Mouse (Mus musculus): ENCODE results near the gene Sh3rf3. TPM values are rescaled to one million over a fixed set of nuclear protein-coding genes. Genes with fewer than 3 reads are reported as not detected.
"Not testable (repeated sequence)": the region's sequence is repeated elsewhere in the genome, so short reads cannot be mapped to it uniquely, and the experiment has no call there.

Sh3rf3 gene
- polyA plus RNA-seq, 1 experiment = 0.95 TPM

GRCm38 (mm10) chr10:59072827-59073226, 259.7 kb downstream of the Sh3rf3 start:
- no peak overlapping the region for H3K27ac ChIP-seq (replicated peaks; ENCODE audit: low read depth, low read length)
- no peak overlapping the region for H3K4me3 ChIP-seq (ENCODE audit: insufficient read depth, low read depth, low read length)
- H3K4me1 ChIP-seq (ENCODE audit: control insufficient read depth, insufficient read depth, insufficient read length, low read length) = no peaks in the 10 kb centered on the region

- Histone ChIP-seq H3K4me1 (ENCODE audit: control insufficient read depth, insufficient read depth, insufficient read length, low read length) (no peaks in the 10 kb centered on the region), H3K27ac (replicated peaks; ENCODE audit: low read depth, low read length) (no peak overlapping the region), H3K4me3 (ENCODE audit: insufficient read depth, low read depth, low read length) (no peak overlapping the region)
Observed at GRCm38 (mm10) chr10:59076681-59077080, 263.5 kb downstream of the Sh3rf3 start.

GRCm38 (mm10) chr10:59077909-59078308, 264.8 kb downstream of the Sh3rf3 start:
- Histone ChIP-seq H3K4me1 (ENCODE audit: control insufficient read depth, insufficient read depth, insufficient read length, low read length) (no peaks in the 10 kb centered on the region), H3K4me3 (ENCODE audit: insufficient read depth, low read depth, low read length) (no peak overlapping the region), H3K27ac (replicated peaks; ENCODE audit: low read depth, low read length) (no peak overlapping the region)

- Histone ChIP-seq H3K27ac (replicated peaks; ENCODE audit: low read depth, low read length) (no peak overlapping the region), H3K4me3 (ENCODE audit: insufficient read depth, low read depth, low read length) (no peak overlapping the region), H3K4me1 (ENCODE audit: control insufficient read depth, insufficient read depth, insufficient read length, low read length) (no peaks in the 10 kb centered on the region)
Observed at GRCm38 (mm10) chr10:59085604-59086003, 272.4 kb downstream of the Sh3rf3 start.

GRCm38 (mm10) chr10:59086578-59086977, 273.4 kb downstream of the Sh3rf3 start:
- Histone ChIP-seq H3K4me3 (ENCODE audit: insufficient read depth, low read depth, low read length) (no peak overlapping the region), H3K27ac (replicated peaks; ENCODE audit: low read depth, low read length) (no peak overlapping the region), H3K4me1 (ENCODE audit: control insufficient read depth, insufficient read depth, insufficient read length, low read length) (no peaks in the 10 kb centered on the region)

GRCm38 (mm10) chr10:59089861-59090621, 276.9 kb downstream of the Sh3rf3 start:
- Histone ChIP-seq H3K4me1 (ENCODE audit: control insufficient read depth, insufficient read depth, insufficient read length, low read length) (no peaks in the 10 kb centered on the region), H3K27ac (replicated peaks; ENCODE audit: low read depth, low read length) (no peak overlapping the region), H3K4me3 (ENCODE audit: insufficient read depth, low read depth, low read length) (no peak overlapping the region)

GRCm38 (mm10) chr10:59090622-59090971, 277.4 kb downstream of the Sh3rf3 start:
- no peak overlapping the region for H3K27ac ChIP-seq (replicated peaks; ENCODE audit: low read depth, low read length)
- no peak overlapping the region for H3K4me3 ChIP-seq (ENCODE audit: insufficient read depth, low read depth, low read length)
- H3K4me1 ChIP-seq (ENCODE audit: control insufficient read depth, insufficient read depth, insufficient read length, low read length) = no peaks in the 10 kb centered on the region

GRCm38 (mm10) chr10:59091556-59091955, 278.4 kb downstream of the Sh3rf3 start:
- Histone ChIP-seq H3K27ac (replicated peaks; ENCODE audit: low read depth, low read length) (no peak overlapping the region), H3K4me1 (ENCODE audit: control insufficient read depth, insufficient read depth, insufficient read length, low read length) (no peaks in the 10 kb centered on the region), H3K4me3 (ENCODE audit: insufficient read depth, low read depth, low read length) (no peak overlapping the region)

GRCm38 (mm10) chr10:59091988-59092387, 278.8 kb downstream of the Sh3rf3 start:
- no peak overlapping the region for H3K4me3 ChIP-seq (ENCODE audit: insufficient read depth, low read depth, low read length)
- H3K4me1 ChIP-seq (ENCODE audit: control insufficient read depth, insufficient read depth, insufficient read length, low read length) = no peaks in the 10 kb centered on the region
- no peak overlapping the region for H3K27ac ChIP-seq (replicated peaks; ENCODE audit: low read depth, low read length)

- not testable (repeated sequence) for H3K27ac ChIP-seq (replicated peaks; ENCODE audit: low read depth, low read length); H3K4me3 ChIP-seq (ENCODE audit: insufficient read depth, low read depth, low read length); H3K4me1 ChIP-seq (ENCODE audit: control insufficient read depth, insufficient read depth, insufficient read length, low read length)
Observed at GRCm38 (mm10) chr10:59103076-59103475, 289.9 kb downstream of the Sh3rf3 start.

GRCm38 (mm10) chr10:59104683-59105082, 291.5 kb downstream of the Sh3rf3 start:
- no peak overlapping the region for H3K4me3 ChIP-seq (ENCODE audit: insufficient read depth, low read depth, low read length)
- H3K4me1 ChIP-seq (ENCODE audit: control insufficient read depth, insufficient read depth, insufficient read length, low read length) = no peaks in the 10 kb centered on the region
- H3K27ac ChIP-seq (replicated peaks; ENCODE audit: low read depth, low read length) = no peak overlapping the region

- no peak overlapping the region for H3K4me3 ChIP-seq (ENCODE audit: insufficient read depth, low read depth, low read length)
- no peak overlapping the region for H3K27ac ChIP-seq (replicated peaks; ENCODE audit: low read depth, low read length)
- no peaks in the 10 kb centered on the region for H3K4me1 ChIP-seq (ENCODE audit: control insufficient read depth, insufficient read depth, insufficient read length, low read length)
Observed at GRCm38 (mm10) chr10:59105885-59106284, 292.7 kb downstream of the Sh3rf3 start.

- Histone ChIP-seq H3K27ac (replicated peaks; ENCODE audit: low read depth, low read length) (no peak overlapping the region), H3K4me1 (ENCODE audit: control insufficient read depth, insufficient read depth, insufficient read length, low read length) (no peaks in the 10 kb centered on the region), H3K4me3 (ENCODE audit: insufficient read depth, low read depth, low read length) (no peak overlapping the region)
Observed at GRCm38 (mm10) chr10:59106644-59107043, 293.5 kb downstream of the Sh3rf3 start.

GRCm38 (mm10) chr10:59109015-59109414, 295.9 kb downstream of the Sh3rf3 start:
- Histone ChIP-seq H3K27ac (replicated peaks; ENCODE audit: low read depth, low read length) (no peak overlapping the region), H3K4me1 (ENCODE audit: control insufficient read depth, insufficient read depth, insufficient read length, low read length) (no peaks in the 10 kb centered on the region), H3K4me3 (ENCODE audit: insufficient read depth, low read depth, low read length) (no peak overlapping the region)

- H3K4me3 ChIP-seq (ENCODE audit: insufficient read depth, low read depth, low read length) = no peak overlapping the region
- H3K27ac ChIP-seq (replicated peaks; ENCODE audit: low read depth, low read length) = no peak overlapping the region
- no peaks in the 10 kb centered on the region for H3K4me1 ChIP-seq (ENCODE audit: control insufficient read depth, insufficient read depth, insufficient read length, low read length)
Observed at GRCm38 (mm10) chr10:59110386-59110785, 297.2 kb downstream of the Sh3rf3 start.

GRCm38 (mm10) chr10:59112755-59113154, 299.6 kb downstream of the Sh3rf3 start:
- H3K4me3 ChIP-seq (ENCODE audit: insufficient read depth, low read depth, low read length) = no peak overlapping the region
- H3K27ac ChIP-seq (replicated peaks; ENCODE audit: low read depth, low read length) = no peak overlapping the region
- no peaks in the 10 kb centered on the region for H3K4me1 ChIP-seq (ENCODE audit: control insufficient read depth, insufficient read depth, insufficient read length, low read length)

Measured in brown adipose tissue, adult 24 weeks (tissue).